Mouse (Mus musculus) heart, embryonic 14.5 days (tissue): ENCODE results near the gene AI854703. TPM values are rescaled to one million over a fixed set of nuclear protein-coding genes. Genes with fewer than 3 reads are reported as not detected.
"Not testable (repeated sequence)": the region's sequence is repeated elsewhere in the genome, so short reads cannot be mapped to it uniquely, and the experiment has no call there.

Source experiments
- ATAC-seq: fragments of 200-750 bp; cut with Nextera tagmentation; 2 replicates; pipeline ENCODE4 v1.8.0; 2017; ENCODE audit warnings: low read depth, moderate TSS enrichment; ENCODE audit not compliant: insufficient number of reproducible peaks, insufficient read depth, low FRiP score
- H3K27ac ChIP-seq, 2 experiments: fragments of 200-500 bp in 1 of 2; fragments of 300-500 bp in 1 of 2; sonication (generic) in 1 of 2; replicated peaks in 1 of 2; 2 replicates each; pipeline ENCODE4 v1.5.1; 2012 to 2014; ENCODE audit warnings: low read depth in 2 of 2, low read length in 2 of 2, control low read depth in 1 of 2, mild to moderate bottlenecking in 1 of 2, mixed read lengths in 1 of 2; ENCODE audit not compliant: control insufficient read depth in 1 of 2, insufficient read depth in 1 of 2
- H3K27me3 ChIP-seq: fragments of 300-500 bp; sonication (generic); 2 replicates; pipeline ENCODE4 v1.6.1; 2014; ENCODE audit warnings: mild to moderate bottlenecking, low read length, control low read depth; ENCODE audit not compliant: control insufficient read depth, insufficient read depth
- H3K36me3 ChIP-seq: fragments of 300-500 bp; sonication (generic); 2 replicates; pipeline ENCODE4 v1.6.1; 2014; ENCODE audit warnings: mild to moderate bottlenecking, control low read depth, low read length, mixed read lengths; ENCODE audit not compliant: control insufficient read depth, insufficient read depth
- H3K4me1 ChIP-seq, 2 experiments: fragments of 200-500 bp in 1 of 2; fragments of 300-500 bp in 1 of 2; sonication (generic) in 1 of 2; 2 replicates each; pipeline ENCODE4 v1.6.1; 2012 to 2014; ENCODE audit warnings: low read length in 2 of 2, control low read depth in 1 of 2, mixed read lengths in 1 of 2; ENCODE audit not compliant: control insufficient read depth in 2 of 2, insufficient read depth in 2 of 2
- H3K4me2 ChIP-seq: fragments of 300-500 bp; sonication (generic); 2 replicates; pipeline ENCODE4 v1.6.1; 2014; ENCODE audit warnings: mild to moderate bottlenecking, low read length
- H3K4me3 ChIP-seq, 2 experiments: fragments of 200-500 bp in 1 of 2; fragments of 300-500 bp in 1 of 2; sonication (generic) in 1 of 2; 2 replicates each; pipeline ENCODE4 v1.5.1; 2012 to 2014; ENCODE audit warnings: low read length in 2 of 2, mild to moderate bottlenecking in 2 of 2, control low read depth in 1 of 2, low read depth in 1 of 2, moderate library complexity in 1 of 2; ENCODE audit not compliant: control insufficient read depth in 1 of 2, insufficient read depth in 1 of 2
- H3K9ac ChIP-seq: fragments of 300-500 bp; sonication (generic); 2 replicates; pipeline ENCODE4 v1.6.1; 2014; ENCODE audit warnings: mild to moderate bottlenecking, low read length
- H3K9me3 ChIP-seq: fragments of 300-500 bp; sonication (generic); 2 replicates; pipeline ENCODE4 v1.6.1; 2016; ENCODE audit warnings: low read length, control low read depth; ENCODE audit not compliant: control insufficient read depth
- WGBS: fragments of 180-500 bp; shearing (Covaris S2); extraction: QIAGEN DNeasy Blood & Tissue Kit; methylation state at CpG from one replicate; pipeline ENCODE4 v1.1.7; 2014; 5-methylcytosine and 5-hydroxymethylcytosine counted together
- polyA plus RNA-seq: library from polyadenylated mRNA; unstranded; fragments of >200 nt; fragmentation: Nextera tagmentation; extraction: Ambion mirVana; gene quantifications from 2 replicates; pipeline ENCODE4 v1.2.1, GENCODE M21; 2014

Gene AI854703
- polyA plus RNA-seq, 1 experiment from 2014 or later: 1.1 TPM

GRCm38 (mm10) chr6:48620031-48620430 is 6.5 kb upstream of the AI854703 start:
- H3K4me1 ChIP-seq: no peaks in the 10 kb centered on the region
- 91% methylated on average over 30 of the region's 30 CpGs for WGBS
- H3K27ac ChIP-seq: no peak overlapping the region
- H3K9ac ChIP-seq: no peak overlapping the region
- no peak for ATAC-seq
- H3K36me3 ChIP-seq: peaks cover 31% of the 10 kb centered on the region
- H3K27me3 ChIP-seq: peaks cover under 1% of the 10 kb centered on the region; the same call in 1 of the 2 replicates
- no peaks in the 10 kb centered on the region for H3K9me3 ChIP-seq
- no peak overlapping the region for H3K4me2 ChIP-seq
- no peak overlapping the region for H3K4me3 ChIP-seq

GRCm38 (mm10) chr6:48622186-48622843 is 4.2 kb upstream of the AI854703 start:
- 81% methylated on average over 8 of the region's 8 CpGs for WGBS
- H3K4me2 ChIP-seq, H3K27me3 ChIP-seq, H3K4me3 ChIP-seq, H3K9ac ChIP-seq, ATAC-seq, H3K9me3 ChIP-seq, H3K27ac ChIP-seq, H3K4me1 ChIP-seq: not testable (repeated sequence)
- peaks cover 30% of the 10 kb centered on the region for H3K36me3 ChIP-seq

DNA sequence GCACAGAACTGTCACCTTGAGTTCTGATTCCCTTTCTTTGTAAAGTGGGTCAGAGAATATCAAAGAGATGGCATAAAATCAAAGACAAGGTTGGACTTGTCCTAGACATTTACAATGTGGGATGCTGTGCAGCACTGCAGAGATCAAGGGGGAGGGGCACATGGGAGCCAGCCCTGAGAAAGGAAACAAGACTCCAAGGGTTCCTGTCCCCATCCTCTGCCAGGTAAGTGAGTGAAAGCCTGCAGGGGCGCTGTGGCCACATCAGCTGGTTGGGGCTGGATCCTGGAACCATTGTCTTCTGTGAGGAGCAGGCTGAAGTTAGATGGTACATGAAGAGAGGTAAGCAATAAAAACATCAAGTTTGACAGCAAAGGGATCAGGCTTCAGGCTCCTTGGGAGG is 3.1 kb upstream of the AI854703 start:
- no peak overlapping the region for H3K9ac ChIP-seq
- no peak overlapping the region for H3K27ac ChIP-seq
- H3K27me3 ChIP-seq: peaks cover 12% of the 10 kb centered on the region; the same call in 1 of the 2 replicates
- peaks cover 5% of the 10 kb centered on the region in 2 experiments; a peak in 3 of 4 replicates for H3K4me1 ChIP-seq
- H3K4me3 ChIP-seq: no peak overlapping the region
- H3K4me2 ChIP-seq: no peak overlapping the region
- H3K9me3 ChIP-seq: no peaks in the 10 kb centered on the region
- 36% methylated on average over 1 of the region's 1 CpGs for WGBS
- peaks cover 30% of the 10 kb centered on the region for H3K36me3 ChIP-seq
- ATAC-seq: no peak

DNA sequence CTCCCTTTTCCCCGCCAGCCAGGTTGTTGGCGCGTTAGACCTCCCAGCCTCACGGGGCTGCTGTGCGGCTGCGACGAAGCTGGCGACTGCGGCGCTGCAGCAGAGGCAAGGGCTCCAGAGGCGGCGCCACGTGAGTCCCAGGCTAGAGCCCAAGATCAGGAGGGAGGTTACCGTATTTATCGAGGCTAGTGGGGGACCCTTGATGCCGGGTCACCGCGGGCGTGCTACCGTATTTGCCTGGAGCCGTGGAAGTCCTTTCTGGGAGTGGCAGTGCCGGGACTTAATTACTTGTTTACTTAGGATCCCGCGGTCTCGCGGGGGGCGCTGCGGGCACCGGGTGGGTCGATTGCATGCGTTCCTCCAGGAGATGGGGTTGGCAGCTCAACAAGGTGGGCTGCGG is 420 bp downstream of the AI854703 start:
- H3K27me3 ChIP-seq: peaks cover 21% of the 10 kb centered on the region; the same call in 1 of the 2 replicates
- peak overlapping the region; percentile 92 for H3K4me2 ChIP-seq
- ATAC-seq: no peak
- H3K4me1 ChIP-seq: peaks cover 17 to 20% of the 10 kb centered on the region in 2 experiments; a peak in 3 of 4 replicates
- no peaks in the 10 kb centered on the region; the same call in 1 of the 2 replicates for H3K36me3 ChIP-seq
- no peaks in the 10 kb centered on the region for H3K9me3 ChIP-seq
- 1% methylated on average over 32 of the region's 32 CpGs for WGBS
- peak overlapping the region; percentile 66 for H3K9ac ChIP-seq
- H3K27ac ChIP-seq: no peak overlapping the region
- peak overlapping the region; percentile 49 to 56 for H3K4me3 ChIP-seq

DNA sequence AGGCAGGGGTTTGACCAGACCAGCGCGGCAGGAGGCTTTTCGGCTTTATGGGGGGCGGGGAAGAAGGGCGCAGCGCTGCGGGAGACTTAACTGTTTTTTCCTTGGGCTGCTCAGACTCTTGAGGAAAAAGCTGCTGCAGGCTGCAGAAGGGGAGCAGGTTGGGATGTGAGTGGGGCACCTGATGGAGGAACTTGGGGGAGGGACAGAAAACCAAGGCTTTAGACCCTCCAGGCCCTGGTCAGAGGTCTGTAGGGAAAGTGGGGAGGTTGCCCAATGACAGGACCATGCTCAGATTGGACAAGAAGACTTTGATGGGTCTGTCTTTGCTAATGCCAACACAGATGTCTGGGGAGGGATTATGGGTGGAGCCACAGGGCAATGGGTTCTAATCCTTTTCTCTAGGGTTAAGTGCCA is 954 bp downstream of the AI854703 start:
- WGBS: 15% methylated on average over 7 of the region's 7 CpGs
- H3K27ac ChIP-seq: no peak overlapping the region
- peaks cover 17 to 20% of the 10 kb centered on the region in 2 experiments; a peak in 3 of 4 replicates for H3K4me1 ChIP-seq
- H3K9ac ChIP-seq: peak overlapping the region; percentile 66; the same call in 1 of the 2 replicates
- peak overlapping the region; percentile 49 to 56 for H3K4me3 ChIP-seq
- peaks cover 21% of the 10 kb centered on the region; the same call in 1 of the 2 replicates for H3K27me3 ChIP-seq
- no peaks in the 10 kb centered on the region for H3K36me3 ChIP-seq
- peak overlapping the region; percentile 92 for H3K4me2 ChIP-seq
- H3K9me3 ChIP-seq: no peaks in the 10 kb centered on the region
- ATAC-seq: no peak

GRCm38 (mm10) chr6:48628377-48628776 is 1.8 kb downstream of the AI854703 start:
- Histone ChIP-seq H3K27me3 (peaks cover 21% of the 10 kb centered on the region; the same call in 1 of the 2 replicates), H3K36me3 (no peaks in the 10 kb centered on the region), H3K27ac (no peak overlapping the region), H3K9ac (no peak overlapping the region), H3K9me3 (no peaks in the 10 kb centered on the region), H3K4me3 (no peak overlapping the region), H3K4me2 (no peak overlapping the region), H3K4me1 (peaks cover 17 to 20% of the 10 kb centered on the region in 2 experiments; a peak in 3 of 4 replicates)
- no peak for ATAC-seq
- 73% methylated on average over 3 of the region's 3 CpGs for WGBS

- 5% methylated on average over 53 of the region's 54 CpGs for WGBS
These were observed 2.5 kb downstream of the AI854703 start for GRCm38 (mm10) chr6:48628808-48629660.

More at GRCm38 (mm10) chr6:48628808-48629660, 2.5 kb downstream of the AI854703 start:
- Histone ChIP-seq H3K9ac (peak overlapping the region; percentile 70), H3K27me3 (peaks cover 21% of the 10 kb centered on the region; the same call in 1 of the 2 replicates), H3K4me2 (peak overlapping the region; percentile 94), H3K4me1 (peaks cover 17 to 20% of the 10 kb centered on the region in 2 experiments; a peak in 3 of 4 replicates), H3K9me3 (no peaks in the 10 kb centered on the region), H3K4me3 (peak overlapping the region; percentile 47 to 49), H3K27ac (no peak overlapping the region), H3K36me3 (no peaks in the 10 kb centered on the region)
- 0 out of 2 replicates have a peak, but pooled peaks have one; percentile 13 for ATAC-seq
